Mouse (Mus musculus) stomach, embryonic 15.5 days (tissue): ENCODE measurements around the gene Gm45623. TPM values are rescaled to one million over a fixed set of nuclear protein-coding genes. Genes with fewer than 3 reads are reported as not detected.
A peak's percentile ranks its signal among the peaks of the same experiment; 100 is the strongest.

Experiments used
- ATAC-seq: fragments of 200-750 bp; cut with Nextera tagmentation; 2 replicates; pipeline ENCODE4 v1.8.0; 2017; ENCODE audit warnings: low read depth, moderate number of reproducible peaks, moderate TSS enrichment; ENCODE audit not compliant: insufficient read depth, low FRiP score
- H3K27ac ChIP-seq: fragments of 300-500 bp; sonication (generic); 2 replicates; pipeline ENCODE4 v1.5.1; 2015; ENCODE audit warnings: mild to moderate bottlenecking, inconsistent platforms
- H3K27me3 ChIP-seq: fragments of 300-500 bp; sonication (generic); replicated peaks from 2 replicates; pipeline ENCODE4 v1.6.1; 2015; ENCODE audit warnings: inconsistent platforms
- H3K36me3 ChIP-seq: fragments of 300-500 bp; sonication (generic); 2 replicates; pipeline ENCODE4 v1.6.1; 2015; ENCODE audit warnings: inconsistent platforms
- H3K4me1 ChIP-seq: fragments of 300-500 bp; sonication (generic); 2 replicates; pipeline ENCODE4 v1.6.1; 2015; ENCODE audit warnings: inconsistent platforms
- H3K4me2 ChIP-seq: fragments of 300-500 bp; sonication (generic); 2 replicates; pipeline ENCODE4 v1.6.1; 2015; ENCODE audit warnings: mild to moderate bottlenecking, inconsistent platforms
- H3K4me3 ChIP-seq: fragments of 300-500 bp; sonication (generic); replicated peaks from 2 replicates; pipeline ENCODE4 v1.5.1; 2015; ENCODE audit warnings: inconsistent platforms
- H3K9ac ChIP-seq: fragments of 300-500 bp; sonication (generic); 2 replicates; pipeline ENCODE4 v1.6.1; 2015; ENCODE audit warnings: inconsistent platforms
- H3K9me3 ChIP-seq: fragments of 300-500 bp; sonication (generic); 2 replicates; pipeline ENCODE4 v1.6.1; 2016; ENCODE audit warnings: inconsistent platforms
- WGBS: fragments of 180-500 bp; shearing (Covaris S2); methylation state at CpG from one replicate; pipeline ENCODE4 v1.1.7; 2015; 5-methylcytosine and 5-hydroxymethylcytosine counted together
- polyA plus RNA-seq: library from polyadenylated mRNA; unstranded; fragments of >200 nt; fragmentation: Nextera tagmentation; extraction: Ambion mirVana; gene quantifications from 2 replicates; pipeline ENCODE4 v1.2.1, GENCODE M21; 2015

Gene Gm45623
- polyA plus RNA-seq, 1 experiment from 2014 or later: 4.0 TPM

DNA sequence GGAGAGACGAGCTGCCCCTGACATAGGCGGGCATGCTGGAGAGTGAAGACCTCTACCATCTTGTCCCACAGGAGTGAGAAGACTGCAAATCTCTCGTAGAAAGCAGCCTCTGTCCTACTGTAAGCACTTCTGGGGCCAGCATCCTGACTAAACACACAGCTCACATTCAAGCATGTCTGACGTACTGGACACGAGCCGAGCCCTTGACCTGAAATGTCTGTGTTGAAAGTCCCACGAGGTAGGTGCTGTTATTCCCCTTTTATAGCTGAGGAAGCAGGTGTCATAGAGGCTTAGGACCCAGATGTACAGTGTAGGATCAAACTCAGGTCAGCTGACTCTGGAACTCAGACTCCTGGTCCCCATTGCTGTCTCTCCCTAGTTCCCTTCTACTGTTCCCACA, 4.2 kb downstream of the Gm45623 start:
- WGBS: 75% methylated on average over 7 of the region's 7 CpGs
- ATAC-seq: no peak
- H3K9ac ChIP-seq: no peak overlapping the region

DNA sequence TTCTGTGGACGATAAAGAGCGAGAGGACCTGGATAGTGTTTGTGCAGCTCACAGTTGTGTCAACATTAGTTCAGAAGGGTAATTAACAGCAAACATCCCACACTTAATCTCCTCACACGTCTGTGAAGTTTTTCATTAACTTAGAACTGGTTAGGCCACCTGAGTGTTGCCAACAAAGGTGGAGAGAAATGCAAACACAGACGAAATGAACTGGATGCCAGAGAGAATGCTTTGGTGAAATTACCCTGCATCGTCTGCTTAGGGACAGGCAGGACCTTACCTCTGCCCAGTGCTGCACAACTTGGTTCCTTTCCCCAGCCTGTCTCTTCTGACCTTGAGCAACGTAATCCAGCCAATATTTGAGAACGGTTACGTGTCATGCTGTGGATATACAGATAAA, 6.1 kb downstream of the Gm45623 start:
- Histone ChIP-seq H3K4me1 (peaks cover 4% of the 10 kb centered on the region; the same call in 1 of the 2 replicates), H3K27ac (peak overlapping the region; percentile 88), H3K27me3 (peaks cover 3% of the 10 kb centered on the region), H3K4me3 (peak overlapping the region; percentile 24), H3K9ac (no peak overlapping the region), H3K9me3 (no peaks in the 10 kb centered on the region), H3K36me3 (no peaks in the 10 kb centered on the region), H3K4me2 (peak overlapping the region; percentile 35; the same call in 1 of the 2 replicates)
- ATAC-seq: peak; percentile 87
- WGBS: 47% methylated on average over 8 of the region's 8 CpGs

More for the DNA sequence above, 4.2 kb downstream of the Gm45623 start:
- Histone ChIP-seq H3K36me3 (no peaks in the 10 kb centered on the region), H3K27ac (no peak overlapping the region), H3K4me2 (peak overlapping the region; percentile 35), H3K9me3 (no peaks in the 10 kb centered on the region), H3K4me1 (peaks cover 18% of the 10 kb centered on the region), H3K27me3 (peaks cover 21% of the 10 kb centered on the region), H3K4me3 (peak overlapping the region; percentile 24)

DNA sequence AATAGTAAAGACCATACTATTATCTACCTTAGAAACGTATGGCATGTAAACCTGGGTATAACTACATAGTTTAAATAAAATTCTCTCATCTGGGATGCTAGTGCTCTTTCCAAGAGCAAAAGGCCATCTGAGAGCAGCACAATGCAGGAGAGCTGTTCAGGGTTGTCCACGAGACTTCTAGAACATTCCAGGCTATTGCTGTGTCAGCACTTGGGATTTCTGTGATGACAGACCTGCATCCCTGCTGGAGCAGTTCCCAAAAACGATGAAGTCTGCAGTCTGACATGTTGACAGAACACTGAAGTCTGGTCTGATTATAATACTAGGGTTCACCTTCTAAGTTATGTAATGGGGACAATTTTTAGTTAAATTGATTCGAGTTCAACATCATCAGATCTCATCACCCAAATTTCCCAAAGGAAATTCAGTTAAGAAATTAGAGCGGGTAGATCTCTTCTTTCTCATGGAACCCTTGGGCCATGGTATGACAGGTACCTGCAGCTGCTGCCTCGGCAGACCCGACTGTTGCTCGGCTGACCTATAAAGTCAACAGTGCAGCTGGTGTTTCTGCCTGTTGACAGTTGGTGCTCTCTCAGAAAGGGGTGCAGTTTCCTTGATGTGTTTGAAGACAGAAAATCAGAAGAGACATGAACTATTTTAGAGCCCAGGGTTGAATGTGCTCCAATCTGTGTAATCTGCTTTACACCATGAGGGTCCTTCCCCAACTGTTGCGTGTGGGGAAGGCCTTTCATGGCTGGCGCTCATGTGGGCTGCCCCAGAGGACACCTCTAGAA, 6.7 kb downstream of the Gm45623 start:
- Histone ChIP-seq H3K36me3 (no peaks in the 10 kb centered on the region), H3K27me3 (no peaks in the 10 kb centered on the region; the same call in 1 of the 2 replicates), H3K4me1 (0 out of 2 replicates have a peak, but pooled peaks cover 3% of the 10 kb centered on the region), H3K27ac (peak overlapping the region; percentile 88), H3K9ac (no peak overlapping the region), H3K9me3 (no peaks in the 10 kb centered on the region), H3K4me3 (no peak overlapping the region), H3K4me2 (peak overlapping the region; percentile 33; the same call in 1 of the 2 replicates)
- 52% methylated on average over 10 of the region's 10 CpGs for WGBS
- ATAC-seq: peak; percentile 10; the same call in 1 of the 2 replicates

DNA sequence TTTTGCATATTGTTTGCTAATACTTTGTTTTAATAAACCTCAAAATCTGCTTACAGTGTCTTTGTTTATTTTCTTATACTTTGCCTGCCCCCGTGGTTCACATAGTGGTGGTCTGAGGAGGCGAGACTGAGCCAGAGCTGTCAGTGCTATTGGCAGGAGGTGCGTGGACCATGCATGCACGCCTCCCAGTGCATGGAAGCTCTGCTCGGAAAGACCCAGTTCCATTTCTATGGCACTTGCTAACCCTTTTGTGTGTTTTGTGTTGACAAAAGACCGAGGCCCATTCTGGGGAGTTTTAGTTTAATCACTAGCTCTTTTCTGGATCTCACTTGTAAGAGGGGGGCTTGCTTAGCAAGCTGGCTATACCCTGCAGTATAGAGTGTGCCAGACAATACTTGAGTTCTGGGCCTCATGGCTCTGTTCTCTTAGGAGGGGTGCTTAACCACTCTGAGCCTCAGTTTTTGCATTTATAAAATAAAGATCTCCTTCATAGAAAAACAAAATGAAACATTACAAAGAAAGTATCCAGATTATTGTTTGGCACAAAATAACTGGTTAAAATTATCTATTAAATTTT, 11.2 kb downstream of the Gm45623 start:
- Histone ChIP-seq H3K4me3 (no peak overlapping the region), H3K4me1 (0 out of 2 replicates have a peak, but pooled peaks cover 3% of the 10 kb centered on the region), H3K9ac (no peak overlapping the region), H3K4me2 (no peak overlapping the region), H3K9me3 (no peaks in the 10 kb centered on the region), H3K27ac (no peak overlapping the region), H3K27me3 (no peaks in the 10 kb centered on the region), H3K36me3 (peaks cover 18% of the 10 kb centered on the region)
- 67% methylated on average over 6 of the region's 6 CpGs for WGBS
- ATAC-seq: no peak

DNA sequence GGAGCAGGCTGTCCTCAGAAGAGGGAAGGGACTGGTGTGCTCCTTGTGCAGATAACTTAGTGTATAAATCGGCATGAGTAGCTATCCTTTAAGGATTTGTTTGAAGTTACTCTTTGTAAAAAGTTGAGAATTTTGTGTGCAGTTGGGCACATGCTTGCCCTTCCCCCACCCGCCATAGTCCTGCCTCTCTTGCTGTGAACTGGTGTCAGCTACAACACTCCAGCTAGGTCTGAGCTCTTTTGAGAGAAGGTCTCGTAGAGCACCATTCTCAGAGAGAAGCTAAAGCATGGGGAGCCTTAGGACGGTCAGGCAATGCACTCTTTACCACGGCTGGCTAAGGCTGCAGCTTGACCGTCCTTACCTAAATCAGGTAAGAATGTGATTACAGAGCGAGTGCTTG, 11.9 kb downstream of the Gm45623 start:
- no peak overlapping the region for H3K4me3 ChIP-seq
- no peak for ATAC-seq
- H3K4me1 ChIP-seq: no peaks in the 10 kb centered on the region
- H3K9me3 ChIP-seq: no peaks in the 10 kb centered on the region
- no peak overlapping the region for H3K27ac ChIP-seq
- peaks cover 18% of the 10 kb centered on the region for H3K36me3 ChIP-seq
- no peak overlapping the region for H3K4me2 ChIP-seq
- no peaks in the 10 kb centered on the region for H3K27me3 ChIP-seq
- no peak overlapping the region for H3K9ac ChIP-seq
- 80% methylated on average over 7 of the region's 7 CpGs for WGBS

DNA sequence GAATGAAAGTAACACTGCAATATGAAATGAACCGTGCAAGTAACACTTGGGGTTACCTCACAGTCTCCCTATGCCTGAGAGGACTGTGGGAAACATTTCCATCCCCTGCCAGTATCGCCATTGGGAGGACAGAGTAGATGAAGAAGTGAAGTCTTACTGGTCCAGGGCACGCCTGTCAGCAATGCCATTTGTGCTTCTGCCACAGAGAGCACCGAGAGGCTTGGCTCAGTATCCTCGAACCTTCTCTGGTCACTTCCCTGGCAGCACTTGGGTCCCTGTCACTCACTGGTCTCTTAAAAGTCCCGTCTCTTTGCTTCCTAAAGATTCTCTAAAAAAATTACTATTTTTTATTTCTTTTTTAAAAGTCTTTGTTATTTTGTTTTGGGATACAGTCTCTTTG, 13.1 kb downstream of the Gm45623 start:
- H3K9me3 ChIP-seq: no peaks in the 10 kb centered on the region
- H3K27me3 ChIP-seq: no peaks in the 10 kb centered on the region
- no peak for ATAC-seq
- H3K4me3 ChIP-seq: no peak overlapping the region
- H3K4me2 ChIP-seq: no peak overlapping the region
- WGBS: 85% methylated on average over 6 of the region's 6 CpGs
- H3K27ac ChIP-seq: no peak overlapping the region
- no peak overlapping the region for H3K9ac ChIP-seq
- peaks cover 21% of the 10 kb centered on the region for H3K36me3 ChIP-seq
- no peaks in the 10 kb centered on the region for H3K4me1 ChIP-seq

DNA sequence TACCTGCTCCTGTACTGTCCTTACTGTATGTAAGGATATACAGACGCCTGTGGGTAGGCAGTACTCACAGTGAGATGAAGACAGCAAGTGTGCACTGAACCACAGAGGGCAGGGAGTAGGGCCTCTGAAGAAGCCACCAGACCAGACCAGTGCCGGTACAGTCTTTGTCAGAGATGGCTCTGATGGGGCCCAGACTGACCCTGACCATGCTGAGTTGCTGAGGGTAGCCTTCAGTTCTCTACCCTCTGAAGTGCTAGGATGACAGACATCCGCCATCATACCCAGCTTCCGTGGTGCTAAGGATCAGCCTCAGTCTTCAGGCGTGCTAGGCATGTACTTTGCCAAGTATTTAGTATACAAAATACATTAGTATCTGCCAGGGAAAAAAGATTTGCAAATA, 14.1 kb downstream of the Gm45623 start:
- H3K9ac ChIP-seq: no peak overlapping the region
- 93% methylated on average over 5 of the region's 5 CpGs for WGBS
- H3K27me3 ChIP-seq: no peaks in the 10 kb centered on the region
- H3K36me3 ChIP-seq: peaks cover 23% of the 10 kb centered on the region
- H3K4me1 ChIP-seq: no peaks in the 10 kb centered on the region
- no peaks in the 10 kb centered on the region for H3K9me3 ChIP-seq
- no peak for ATAC-seq
- no peak overlapping the region for H3K27ac ChIP-seq
- no peak overlapping the region for H3K4me2 ChIP-seq
- no peak overlapping the region for H3K4me3 ChIP-seq

DNA sequence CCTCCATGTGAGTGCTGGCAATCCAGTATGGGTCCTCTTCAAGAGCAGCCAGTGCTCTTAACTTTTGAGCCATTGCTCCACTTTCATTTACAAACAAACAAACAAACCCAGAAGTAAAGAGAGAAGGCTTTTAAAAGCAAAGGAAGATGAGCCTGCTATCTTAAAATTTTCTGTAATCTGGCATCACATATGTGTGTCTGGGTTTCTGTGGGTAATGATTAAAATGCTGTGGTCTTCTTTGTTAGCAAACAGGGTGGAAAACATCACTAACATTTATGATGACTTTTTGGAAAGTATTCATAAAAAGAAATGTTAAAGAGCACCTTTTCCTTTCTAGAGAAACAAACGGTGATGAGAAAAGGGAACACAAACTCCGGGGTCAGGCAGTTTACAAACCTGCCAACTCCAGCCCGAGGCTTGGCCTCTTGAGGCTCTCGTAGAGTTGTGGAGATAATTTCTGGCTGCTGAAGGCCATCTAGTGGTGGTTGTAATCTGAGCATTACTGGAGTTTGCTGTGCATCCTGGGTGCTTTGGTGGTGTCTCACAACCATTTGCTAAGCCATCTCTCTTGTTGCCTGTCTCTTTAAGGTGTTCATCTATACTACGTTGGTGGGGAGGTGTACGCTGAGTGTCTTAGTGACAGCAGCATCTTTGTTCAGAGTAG, 18.3 kb downstream of the Gm45623 start:
- Histone ChIP-seq H3K4me1 (no peaks in the 10 kb centered on the region), H3K9me3 (no peaks in the 10 kb centered on the region), H3K27me3 (no peaks in the 10 kb centered on the region), H3K4me3 (no peak overlapping the region), H3K36me3 (peaks cover 43% of the 10 kb centered on the region), H3K9ac (no peak overlapping the region), H3K4me2 (no peak overlapping the region), H3K27ac (no peak overlapping the region)
- ATAC-seq: no peak
- WGBS: 44% methylated on average over 6 of the region's 6 CpGs

DNA sequence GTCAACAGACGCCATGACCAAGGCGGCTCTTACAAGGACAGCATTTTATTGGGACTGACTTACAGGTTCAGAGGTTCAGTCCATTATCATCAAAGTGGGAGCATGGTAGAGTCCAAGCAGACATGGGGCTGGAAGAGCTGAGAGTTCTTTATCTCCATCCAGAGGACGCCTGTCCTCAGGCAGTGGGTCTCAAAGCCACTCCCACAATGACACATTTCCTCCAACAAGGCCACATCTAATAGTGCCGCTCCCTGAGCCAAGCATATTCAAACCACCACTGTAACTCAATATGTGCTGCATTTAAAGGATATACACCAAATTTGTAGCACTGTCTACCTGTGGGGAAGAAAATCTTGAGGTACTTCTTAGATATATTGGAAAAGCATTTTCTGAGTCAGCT, 19.0 kb downstream of the Gm45623 start:
- no peak for ATAC-seq
- Histone ChIP-seq H3K4me3 (no peak overlapping the region), H3K27me3 (no peaks in the 10 kb centered on the region), H3K27ac (no peak overlapping the region), H3K36me3 (peaks cover 43% of the 10 kb centered on the region; the same call in 1 of the 2 replicates), H3K4me1 (no peaks in the 10 kb centered on the region), H3K9me3 (no peaks in the 10 kb centered on the region), H3K4me2 (no peak overlapping the region), H3K9ac (no peak overlapping the region)
- WGBS: 84% methylated on average over 4 of the region's 4 CpGs

DNA sequence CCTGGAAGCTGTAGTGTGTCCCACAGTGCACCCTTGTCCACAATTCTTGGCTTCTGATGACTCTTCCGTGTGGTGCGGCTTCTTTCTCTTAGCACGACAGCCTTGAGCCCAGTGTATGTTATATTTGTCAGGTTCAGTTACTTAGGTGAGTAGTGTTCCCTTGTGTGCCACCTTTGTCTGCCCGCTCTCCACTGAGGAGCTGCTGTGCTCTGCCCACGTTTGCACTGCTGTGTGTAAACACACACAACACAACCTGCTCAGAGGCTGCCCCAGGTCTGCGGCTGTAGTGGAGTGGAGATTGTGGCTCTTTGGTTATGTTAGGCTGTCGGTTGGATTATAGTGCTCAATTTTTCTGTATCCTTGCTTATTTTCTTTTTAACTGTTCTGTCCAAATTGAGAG, 24.6 kb downstream of the Gm45623 start:
- 81% methylated on average over 7 of the region's 7 CpGs for WGBS
- H3K36me3 ChIP-seq: peaks cover 57% of the 10 kb centered on the region
- H3K27me3 ChIP-seq: no peaks in the 10 kb centered on the region
- H3K4me2 ChIP-seq: no peak overlapping the region
- H3K4me1 ChIP-seq: no peaks in the 10 kb centered on the region
- no peak for ATAC-seq
- no peak overlapping the region for H3K9ac ChIP-seq
- H3K9me3 ChIP-seq: no peaks in the 10 kb centered on the region
- no peak overlapping the region for H3K4me3 ChIP-seq
- no peak overlapping the region for H3K27ac ChIP-seq

DNA sequence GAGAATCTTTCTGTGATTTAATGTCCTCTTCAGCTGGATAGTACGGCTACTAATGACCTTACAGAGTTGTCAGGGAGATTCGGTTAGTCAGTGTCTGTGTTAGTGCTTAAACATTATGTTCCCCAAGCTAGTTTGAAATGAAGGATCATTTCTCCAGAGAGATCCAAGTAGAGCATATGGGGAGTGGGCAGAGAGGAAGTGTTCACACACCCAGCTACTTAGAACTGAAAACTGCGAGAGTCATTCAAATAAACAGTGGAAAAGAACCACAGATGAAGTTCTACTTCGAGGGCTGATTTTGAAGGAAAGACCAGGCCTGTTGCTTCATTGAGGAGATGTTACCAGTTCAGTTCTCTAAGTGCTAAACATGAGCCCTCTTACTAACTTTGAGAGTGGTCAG, 27.1 kb downstream of the Gm45623 start:
- Histone ChIP-seq H3K4me2 (no peak overlapping the region), H3K4me3 (no peak overlapping the region), H3K27me3 (no peaks in the 10 kb centered on the region)

DNA sequence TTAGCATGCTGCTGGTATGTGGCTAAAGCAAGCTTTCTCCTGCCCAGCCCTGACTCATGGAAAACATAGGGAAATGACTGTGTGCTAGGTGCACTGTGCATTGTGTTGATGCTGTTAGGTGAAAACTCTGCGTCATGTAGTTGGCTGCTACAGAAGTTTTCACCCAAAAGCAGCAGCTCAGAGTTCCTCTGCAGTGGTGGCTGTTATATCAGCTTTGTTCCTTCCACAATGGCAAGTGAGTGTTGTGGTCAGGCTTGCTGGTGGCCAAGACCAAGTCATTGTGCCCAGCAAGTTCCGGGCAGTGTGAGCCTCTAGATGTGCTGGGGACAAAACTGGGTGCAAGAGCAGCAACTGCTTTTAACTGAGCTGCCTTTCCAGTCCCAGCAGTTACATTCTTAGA, 41.4 kb downstream of the Gm45623 start:
- H3K9me3 ChIP-seq: no peaks in the 10 kb centered on the region
- peaks cover 14% of the 10 kb centered on the region for H3K4me1 ChIP-seq
- H3K4me3 ChIP-seq: no peak overlapping the region
- H3K36me3 ChIP-seq: no peaks in the 10 kb centered on the region
- 97% methylated on average over 2 of the region's 2 CpGs for WGBS
- no peak overlapping the region for H3K9ac ChIP-seq
- no peak overlapping the region for H3K4me2 ChIP-seq
- H3K27me3 ChIP-seq: no peaks in the 10 kb centered on the region
- no peak for ATAC-seq
- no peak overlapping the region for H3K27ac ChIP-seq

More for the DNA sequence above, 27.1 kb downstream of the Gm45623 start:
- Histone ChIP-seq H3K4me1 (no peaks in the 10 kb centered on the region), H3K9ac (no peak overlapping the region), H3K36me3 (peaks cover 40% of the 10 kb centered on the region), H3K27ac (no peak overlapping the region), H3K9me3 (no peaks in the 10 kb centered on the region)
- WGBS: 78% methylated on average over 4 of the region's 4 CpGs
- no peak for ATAC-seq
